Mouse (Mus musculus) mature B cell (primary cell): ENCODE results near the gene St3gal2.
"Not testable (repeated sequence)": the region's sequence is repeated elsewhere in the genome, so short reads cannot be mapped to it uniquely, and the experiment has no call there.

ENCODE experiments used
- in situ Hi-C: fragments of 300-500 bp; cut with MboI; formaldehyde crosslinking; loops from 2 replicates; pipeline ENCODE4 v1.14.3; 2019

The St3gal2 gene

GRCm38 (mm10) chr8:110919341-110920031 is at the start of gene St3gal2:
TSS of gene St3gal2 (plus strand) at chr8:110919922.
- in situ Hi-C loops: no loop called here

- in situ Hi-C loops: no loop called here
These were observed 49.2 kb upstream of the St3gal2 start for GRCm38 (mm10) chr8:110870501-110870900.

GRCm38 (mm10) chr8:110877862-110878261 is 41.9 kb upstream of the St3gal2 start:
- in situ Hi-C loops: no loop called here

GRCm38 (mm10) chr8:110881741-110882310 is 37.9 kb upstream of the St3gal2 start:
- in situ Hi-C loops: no loop called here

GRCm38 (mm10) chr8:110883824-110884223 is 35.9 kb upstream of the St3gal2 start:
- in situ Hi-C loops: no loop called here

- in situ Hi-C loops: no loop called here
These were observed 33.1 kb upstream of the St3gal2 start for GRCm38 (mm10) chr8:110886634-110887033.

- in situ Hi-C loops: no loop called here
These were observed 32.2 kb upstream of the St3gal2 start for GRCm38 (mm10) chr8:110887551-110887950.

- in situ Hi-C loops: no loop called here
These were observed 31.3 kb upstream of the St3gal2 start for GRCm38 (mm10) chr8:110888441-110888840.

- in situ Hi-C loops: no loop called here
These were observed 30.9 kb upstream of the St3gal2 start for GRCm38 (mm10) chr8:110888860-110889259.

- in situ Hi-C loops: no loop called here
These were observed 29.7 kb upstream of the St3gal2 start for GRCm38 (mm10) chr8:110889904-110890470.

- in situ Hi-C loops: no loop called here
These were observed 27.7 kb upstream of the St3gal2 start for GRCm38 (mm10) chr8:110892040-110892439.

GRCm38 (mm10) chr8:110892913-110893312 is 26.8 kb upstream of the St3gal2 start:
- in situ Hi-C loops: no loop called here

- in situ Hi-C loops: no loop called here
These were observed 24.9 kb upstream of the St3gal2 start for GRCm38 (mm10) chr8:110894851-110895250.

- in situ Hi-C loops: no loop called here
These were observed 24.5 kb upstream of the St3gal2 start for GRCm38 (mm10) chr8:110895254-110895653.

- in situ Hi-C loops: no loop called here
These were observed 23.9 kb upstream of the St3gal2 start for GRCm38 (mm10) chr8:110895812-110896211.

- in situ Hi-C loops: no loop called here
These were observed 22.2 kb upstream of the St3gal2 start for GRCm38 (mm10) chr8:110897495-110897894.

GRCm38 (mm10) chr8:110901056-110901455 is 18.7 kb upstream of the St3gal2 start:
- in situ Hi-C loops: no loop called here

GRCm38 (mm10) chr8:110901839-110902578 is 17.7 kb upstream of the St3gal2 start, which contains the start of gene Fuk:
TSS of gene Fuk (minus strand) at chr8:110902488.
- in situ Hi-C loops: no loop called here

GRCm38 (mm10) chr8:110902579-110902965 is 17.1 kb upstream of the St3gal2 start:
- in situ Hi-C loops: no loop called here

GRCm38 (mm10) chr8:110905404-110905803 is 14.3 kb upstream of the St3gal2 start:
- in situ Hi-C loops: no loop called here

GRCm38 (mm10) chr8:110906682-110907081 is 13.0 kb upstream of the St3gal2 start:
- in situ Hi-C loops: no loop called here

GRCm38 (mm10) chr8:110909850-110910249 is 9.9 kb upstream of the St3gal2 start:
- in situ Hi-C loops: not testable (repeated sequence)
